12 mouse cellular contexts compared by ENCODE assay signal in the genomic region with DNA sequence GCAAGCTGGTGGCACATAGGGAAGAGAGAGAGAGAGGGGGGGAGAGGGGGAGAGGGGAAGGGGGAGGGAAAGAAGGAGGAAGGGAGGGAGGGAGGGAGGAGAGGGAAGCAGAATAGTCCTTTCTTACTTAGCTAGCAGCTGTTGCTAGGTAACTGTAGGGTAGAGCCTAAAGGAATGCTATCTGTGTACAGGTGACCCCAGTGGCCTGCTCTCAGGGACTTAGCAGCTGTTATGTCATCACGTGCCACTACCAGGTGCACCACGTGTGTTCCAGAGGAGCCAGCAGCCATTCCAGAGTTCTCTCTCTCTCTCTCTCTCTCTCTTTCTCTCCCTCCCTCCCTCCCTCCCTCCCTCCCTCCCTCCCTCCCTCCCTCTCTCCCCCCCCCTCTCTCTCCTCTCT. TPM values are rescaled to one million over a fixed set of nuclear protein-coding genes. Genes with fewer than 3 reads are reported as not detected.
A peak's percentile ranks its signal among the peaks of the same experiment; 100 is the strongest.
DNase-seq lines count a peak whose midpoint lies in the region; ATAC-seq and TF ChIP-seq lines count a peak whose summit lies in the region.
"Had no signal": no experiment of that assay in that cellular context is flagged by ENCODE, and none has a peak within 500 bp of the region (broad histone marks: within the 10 kb centered on the region; RNA-seq: fewer than 3 reads in every experiment).

No protein-coding gene starts in this region.

- ATAC-seq in forebrain, embryonic 11.5 days (replicated peaks; ENCODE audit: low FRiP score), result no peak
- peak; percentile 89 for ATAC-seq in intestine, postnatal 0 days
- ATAC-seq in midbrain, embryonic 13.5 days, result peak; percentile 77; the same call in 1 of the 2 replicates
- no peak for ATAC-seq in cerebellum, adult (ENCODE audit: insufficient number of reproducible peaks, low FRiP score, low TSS enrichment)

- no peaks in the 10 kb centered on the region for H3K27me3 ChIP-seq in forebrain, embryonic 10.5 days (ENCODE audit: poor library complexity, severe bottlenecking)
- no peaks in the 10 kb centered on the region for H3K27me3 ChIP-seq in forebrain, embryonic 11.5 days (ENCODE audit: control insufficient read depth, insufficient read depth, low read length)
- no peaks in the 10 kb centered on the region for H3K27me3 ChIP-seq in embryonic facial prominence, embryonic 10.5 days (replicated peaks; ENCODE audit: low read depth, poor library complexity, severe bottlenecking)
- no peaks in the 10 kb centered on the region for H3K27me3 ChIP-seq in intestine, postnatal 0 days (replicated peaks; ENCODE audit: control insufficient read depth, insufficient read depth, low read length)
- H3K27me3 ChIP-seq in midbrain, embryonic 13.5 days, result no peaks in the 10 kb centered on the region
- H3K27me3 ChIP-seq: limb, embryonic 13.5 days had no signal

- H3K4me2 ChIP-seq in forebrain, embryonic 11.5 days (ENCODE audit: low read depth, low read length, severe bottlenecking), result no peak overlapping the region
- H3K4me2 ChIP-seq in intestine, postnatal 0 days (replicated peaks; ENCODE audit: low read depth), result no peak overlapping the region; the same call in 1 of the 2 replicates
- no peak overlapping the region for H3K4me2 ChIP-seq in midbrain, embryonic 13.5 days (replicated peaks)
- H3K4me2 ChIP-seq: limb, embryonic 13.5 days had no signal

- no peaks in the 10 kb centered on the region for H3K36me3 ChIP-seq in forebrain, embryonic 10.5 days (replicated peaks)
- no peaks in the 10 kb centered on the region for H3K36me3 ChIP-seq in forebrain, embryonic 11.5 days (ENCODE audit: control insufficient read depth, insufficient read depth, low read length)
- H3K36me3 ChIP-seq in embryonic facial prominence, embryonic 10.5 days (replicated peaks), result no peaks in the 10 kb centered on the region
- no peaks in the 10 kb centered on the region for H3K36me3 ChIP-seq in intestine, postnatal 0 days (ENCODE audit: control insufficient read depth, insufficient read depth)
- no peaks in the 10 kb centered on the region for H3K36me3 ChIP-seq in midbrain, embryonic 13.5 days
- H3K36me3 ChIP-seq: G1E; limb, embryonic 13.5 days had no signal

- 38% methylated on average over 2 of the region's 2 CpGs for WGBS in forebrain, embryonic 10.5 days
- WGBS in forebrain, embryonic 11.5 days, result 42% methylated on average over 2 of the region's 2 CpGs
- 31% methylated on average over 2 of the region's 2 CpGs for WGBS in embryonic facial prominence, embryonic 10.5 days
- WGBS in intestine, postnatal 0 days, result 23% methylated on average over 2 of the region's 2 CpGs
- WGBS in midbrain, embryonic 13.5 days, result 11% methylated on average over 2 of the region's 2 CpGs

- H3K4me3 ChIP-seq in forebrain, embryonic 10.5 days, result no peak overlapping the region
- H3K4me3 ChIP-seq in forebrain, embryonic 11.5 days (ENCODE audit: low read depth, low read length), result no peak overlapping the region
- H3K4me3 ChIP-seq in embryonic facial prominence, embryonic 10.5 days, result no peak overlapping the region
- no peak overlapping the region for H3K4me3 ChIP-seq in intestine, postnatal 0 days (ENCODE audit: low read depth, low read length)
- no peak overlapping the region for H3K4me3 ChIP-seq in midbrain, embryonic 13.5 days (replicated peaks)
- H3K4me3 ChIP-seq: limb, embryonic 13.5 days had no signal

- H3K9ac ChIP-seq in forebrain, embryonic 11.5 days (ENCODE audit: low read length), result no peak overlapping the region
- H3K9ac ChIP-seq in intestine, postnatal 0 days (ENCODE audit: low read depth, low read length), result no peak overlapping the region
- no peak overlapping the region for H3K9ac ChIP-seq in midbrain, embryonic 13.5 days (replicated peaks)
- H3K9ac ChIP-seq: limb, embryonic 13.5 days had no signal

- H3K27ac ChIP-seq in forebrain, embryonic 10.5 days, result peak overlapping the region; percentile 35; the same call in 1 of the 2 replicates
- H3K27ac ChIP-seq in forebrain, embryonic 11.5 days (ENCODE audit: low read depth, low read length), result no peak overlapping the region
- no peak overlapping the region for H3K27ac ChIP-seq in embryonic facial prominence, embryonic 10.5 days (replicated peaks)
- H3K27ac ChIP-seq in intestine, postnatal 0 days (ENCODE audit: low read depth, low read length), result no peak overlapping the region
- H3K27ac ChIP-seq in midbrain, embryonic 13.5 days, result no peak overlapping the region
- H3K27ac ChIP-seq: limb, embryonic 13.5 days had no signal

- DNase-seq in forebrain, embryonic 10.5 days (ENCODE audit: extremely low spot score, low spot score), result no peak
- no peak for DNase-seq in forebrain, embryonic 11.5 days (ENCODE audit: low spot score)
- peak; percentile 8 for DNase-seq in embryonic facial prominence, embryonic 10.5 days (ENCODE audit: low spot score)
- no peak for DNase-seq in c-Kit-positive CD71-positive TER-119-positive erythroid progenitor cells, embryonic 14.5 days (ENCODE audit: low spot score)
- DNase-seq in right cerebral cortex, postnatal 25 days, result no peak
- DNase-seq: adrenal gland, postnatal 10 days; cerebellum, adult 9-10 months had no signal

- no peaks in the 10 kb centered on the region for H3K9me3 ChIP-seq in forebrain, embryonic 10.5 days
- H3K9me3 ChIP-seq in forebrain, embryonic 11.5 days (ENCODE audit: control insufficient read depth, low read length), result no peaks in the 10 kb centered on the region
- H3K9me3 ChIP-seq in embryonic facial prominence, embryonic 10.5 days, result no peaks in the 10 kb centered on the region
- H3K9me3 ChIP-seq in intestine, postnatal 0 days (ENCODE audit: control insufficient read depth), result no peaks in the 10 kb centered on the region
- H3K9me3 ChIP-seq in midbrain, embryonic 13.5 days, result no peaks in the 10 kb centered on the region
- H3K9me3 ChIP-seq: G1E; limb, embryonic 13.5 days had no signal

- H3K4me1 ChIP-seq in forebrain, embryonic 10.5 days, result peaks cover 12% of the 10 kb centered on the region
- no peaks in the 10 kb centered on the region for H3K4me1 ChIP-seq in forebrain, embryonic 11.5 days (replicated peaks; ENCODE audit: control insufficient read depth, insufficient read depth, low read length)
- peaks cover 9% of the 10 kb centered on the region for H3K4me1 ChIP-seq in embryonic facial prominence, embryonic 10.5 days
- H3K4me1 ChIP-seq in intestine, postnatal 0 days (replicated peaks; ENCODE audit: control insufficient read depth, insufficient read depth, low read length), result no peaks in the 10 kb centered on the region
- H3K4me1 ChIP-seq in midbrain, embryonic 13.5 days (replicated peaks), result no peaks in the 10 kb centered on the region
- H3K4me1 ChIP-seq: limb, embryonic 13.5 days had no signal

- TF ChIP-seq CTCF in intestine, postnatal 0 days (IDR thresholded peaks at IDR 0.05; ENCODE audit: low read depth), result no peak

RNA-seq across cellular contexts. Expression of a gene that starts 33.0 kb away (rescaled TPM):
- 23.3 and 23.4 TPM in 2 replicates for polyA plus RNA-seq in forebrain, embryonic 10.5 days (2016; fragmentation: Nextera tagmentation; extraction: Ambion mirVana)
- polyA plus RNA-seq in forebrain, embryonic 11.5 days (2014; fragmentation: Nextera tagmentation; extraction: Ambion mirVana), result 23.2 and 23.9 TPM in 2 replicates
- polyA plus RNA-seq in embryonic facial prominence, embryonic 10.5 days (2016; fragmentation: Nextera tagmentation; extraction: Ambion mirVana), result 22.2 and 26.5 TPM in 2 replicates
- 14.7 and 15.3 TPM in 2 replicates for polyA plus RNA-seq in intestine, postnatal 0 days (2015; fragmentation: Nextera tagmentation; extraction: Ambion mirVana)
- 37.1 and 38.1 TPM in 2 replicates for polyA plus RNA-seq in midbrain, embryonic 13.5 days (2015; fragmentation: Nextera tagmentation; extraction: Ambion mirVana)

RNA-seq across cellular contexts. Expression of a gene that starts 41.9 kb away (rescaled TPM):
- 64.4 and 70.6 TPM in 2 replicates for polyA plus RNA-seq in forebrain, embryonic 10.5 days (2016; fragmentation: Nextera tagmentation; extraction: Ambion mirVana)
- polyA plus RNA-seq in forebrain, embryonic 11.5 days (2014; fragmentation: Nextera tagmentation; extraction: Ambion mirVana), result 65.3 and 73.3 TPM in 2 replicates
- 67.5 and 67.7 TPM in 2 replicates for polyA plus RNA-seq in embryonic facial prominence, embryonic 10.5 days (2016; fragmentation: Nextera tagmentation; extraction: Ambion mirVana)
- polyA plus RNA-seq in intestine, postnatal 0 days (2015; fragmentation: Nextera tagmentation; extraction: Ambion mirVana), result 7.8 and 10.1 TPM in 2 replicates
- 84.8 and 85.8 TPM in 2 replicates for polyA plus RNA-seq in midbrain, embryonic 13.5 days (2015; fragmentation: Nextera tagmentation; extraction: Ambion mirVana)

Comparison
In these comparisons a context has a peak if more than half of its experiments do, and no peak if none do; other contexts are left out.
1. ATAC-seq: peak in intestine, postnatal 0 days (single experiment) and midbrain, embryonic 13.5 days (single experiment); none in forebrain, embryonic 11.5 days (single experiment) and cerebellum, adult (single experiment).